Mouse (Mus musculus): ENCODE data around the gene Fam117a.

Fam117a gene

GRCm38 (mm10) chr11:95333209-95333608 is 3.6 kb upstream of the Fam117a start:
- in situ Hi-C loops (cut with MboI) = no loop called here

- in situ Hi-C loops (cut with MboI) = no loop called here
Measured at GRCm38 (mm10) chr11:95333805-95334204, 3.0 kb upstream of the Fam117a start.

GRCm38 (mm10) chr11:95334448-95335060 is 2.3 kb upstream of the Fam117a start:
- in situ Hi-C loops (cut with MboI) = no loop called here

DNA sequence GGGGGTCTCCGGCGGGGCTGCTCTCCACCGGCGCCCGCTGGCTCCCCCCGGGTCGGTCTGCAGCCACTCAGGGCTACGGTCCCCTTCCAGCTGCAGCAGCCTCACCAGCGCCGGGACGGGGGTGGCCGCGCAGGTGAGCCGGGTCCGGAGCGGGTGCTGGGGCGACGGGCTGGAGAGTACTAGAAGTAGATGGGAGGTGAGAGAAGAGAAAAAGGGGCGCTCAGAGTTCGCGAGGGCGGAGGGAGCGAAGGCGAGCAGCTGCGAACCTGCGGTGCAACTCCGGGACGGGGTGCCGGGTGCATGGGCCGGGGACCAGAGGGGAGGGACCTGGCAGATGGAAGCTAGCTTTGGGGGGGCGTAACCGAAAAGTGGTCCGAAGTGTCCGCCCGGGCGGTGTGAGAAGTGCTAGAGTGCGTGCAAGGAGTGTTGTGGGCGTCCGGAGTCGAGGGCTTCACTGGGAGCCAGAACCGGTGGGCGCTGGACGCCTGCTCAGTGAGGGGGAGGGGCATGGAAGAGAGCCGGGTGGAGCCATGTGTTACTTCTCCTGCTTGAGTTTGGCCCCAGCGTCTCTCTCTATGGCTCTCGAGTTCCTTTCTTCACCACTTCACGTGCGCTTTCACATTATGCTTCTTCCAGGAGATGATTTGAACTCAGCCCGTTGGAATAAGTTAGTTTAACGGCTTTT is 453 bp downstream of the Fam117a start:
- in situ Hi-C loops (cut with MboI) = no loop called here

DNA sequence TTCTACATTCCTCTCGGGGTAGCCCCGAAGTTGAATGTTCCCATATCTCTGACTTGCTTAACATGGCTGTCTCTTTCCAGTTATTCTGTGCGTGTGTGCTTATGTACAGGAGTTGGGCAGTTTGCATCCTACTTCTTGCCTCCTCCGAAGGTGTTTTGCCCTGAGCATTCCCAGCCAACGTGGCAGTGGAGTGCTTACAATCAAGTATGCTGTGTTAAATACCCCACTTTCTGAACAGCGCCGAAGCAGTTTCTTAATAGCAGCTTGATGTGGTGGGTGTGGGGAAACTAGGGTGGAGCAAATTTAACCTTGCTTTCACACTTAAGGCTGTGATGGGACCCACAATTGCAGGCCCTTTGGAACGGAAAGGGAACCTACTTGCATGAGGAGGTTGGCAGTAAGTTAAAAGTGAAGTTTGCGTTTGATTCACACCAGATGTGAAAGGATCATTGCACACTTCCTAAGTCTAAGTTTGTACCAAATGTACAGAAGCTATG is 1.1 kb downstream of the Fam117a start:
- in situ Hi-C loops (cut with MboI) = no loop called here

- in situ Hi-C loops (cut with MboI) = no loop called here
Measured at GRCm38 (mm10) chr11:95339471-95340021, 2.7 kb downstream of the Fam117a start.

GRCm38 (mm10) chr11:95340259-95340658 is 3.4 kb downstream of the Fam117a start:
- in situ Hi-C loops (cut with MboI) = no loop called here

GRCm38 (mm10) chr11:95340664-95341063 is 3.8 kb downstream of the Fam117a start:
- in situ Hi-C loops (cut with MboI) = no loop called here

- in situ Hi-C loops (cut with MboI) = no loop called here
Measured at GRCm38 (mm10) chr11:95343180-95343579, 6.4 kb downstream of the Fam117a start.

DNA sequence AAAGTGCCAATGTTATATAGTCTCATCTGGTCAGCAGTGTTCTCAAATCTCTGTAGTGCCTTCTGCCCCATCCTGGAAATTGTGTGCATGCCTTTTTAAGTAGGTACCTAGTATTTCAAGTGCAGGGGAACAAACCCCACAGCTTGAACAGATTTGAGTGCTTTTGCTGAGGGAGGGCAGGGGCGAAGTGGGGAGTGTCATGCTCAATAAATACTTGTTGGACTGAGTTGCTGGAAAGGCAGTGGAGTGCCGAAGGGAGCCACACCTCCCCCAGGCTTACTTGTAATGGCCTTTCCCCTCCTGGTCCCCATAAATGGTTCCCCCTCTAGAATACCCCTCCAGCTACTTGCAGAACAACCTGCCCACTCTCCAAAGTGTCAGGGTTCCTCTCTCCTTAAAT is 7.4 kb downstream of the Fam117a start:
- in situ Hi-C loops (cut with MboI) = no loop called here

DNA sequence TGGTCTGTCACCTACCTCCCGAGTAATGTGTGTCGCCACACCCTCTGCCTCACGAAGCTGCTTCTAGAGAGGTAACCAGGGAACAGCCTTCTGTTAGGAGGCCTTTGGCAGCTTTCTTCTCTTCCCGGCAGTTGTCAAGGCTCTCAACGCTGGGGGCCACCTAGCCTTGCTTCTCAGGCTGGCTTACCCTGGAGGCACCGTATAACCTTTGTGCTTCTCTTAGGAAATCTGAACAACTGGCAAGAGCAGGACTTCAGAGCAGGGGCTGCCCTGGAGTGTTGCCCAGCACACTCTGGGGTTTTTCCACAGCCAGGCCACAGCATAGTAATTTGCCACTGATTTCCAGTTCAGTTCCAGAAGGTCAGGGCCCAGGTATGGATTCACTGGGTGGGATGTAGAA is 13.5 kb downstream of the Fam117a start:
- in situ Hi-C loops (cut with MboI) = no loop called here

DNA sequence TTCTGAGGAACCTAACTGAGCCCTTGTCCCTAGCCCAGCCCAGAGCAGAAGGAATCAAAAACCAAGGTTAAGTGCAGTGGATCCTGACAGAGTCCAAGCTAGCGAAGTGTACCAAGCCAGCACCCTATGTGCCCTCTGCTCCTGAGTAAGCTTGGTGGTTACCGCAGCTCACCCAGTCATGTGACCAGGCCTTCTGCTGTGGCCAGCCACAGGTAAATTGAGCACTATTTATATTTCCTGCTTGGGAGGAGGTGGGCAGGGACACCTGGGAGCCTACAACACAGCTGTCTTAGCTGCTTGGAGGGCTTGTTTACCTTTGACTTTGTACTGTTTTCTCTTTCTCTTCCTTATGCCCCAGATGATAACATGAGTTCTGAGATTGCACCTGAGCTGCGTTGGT is 14.1 kb downstream of the Fam117a start:
- in situ Hi-C loops (cut with MboI) = no loop called here

- in situ Hi-C loops (cut with MboI) = no loop called here
Measured at GRCm38 (mm10) chr11:95352686-95353085, 15.9 kb downstream of the Fam117a start.

GRCm38 (mm10) chr11:95353226-95353625 is 16.4 kb downstream of the Fam117a start:
- in situ Hi-C loops (cut with MboI) = no loop called here

DNA sequence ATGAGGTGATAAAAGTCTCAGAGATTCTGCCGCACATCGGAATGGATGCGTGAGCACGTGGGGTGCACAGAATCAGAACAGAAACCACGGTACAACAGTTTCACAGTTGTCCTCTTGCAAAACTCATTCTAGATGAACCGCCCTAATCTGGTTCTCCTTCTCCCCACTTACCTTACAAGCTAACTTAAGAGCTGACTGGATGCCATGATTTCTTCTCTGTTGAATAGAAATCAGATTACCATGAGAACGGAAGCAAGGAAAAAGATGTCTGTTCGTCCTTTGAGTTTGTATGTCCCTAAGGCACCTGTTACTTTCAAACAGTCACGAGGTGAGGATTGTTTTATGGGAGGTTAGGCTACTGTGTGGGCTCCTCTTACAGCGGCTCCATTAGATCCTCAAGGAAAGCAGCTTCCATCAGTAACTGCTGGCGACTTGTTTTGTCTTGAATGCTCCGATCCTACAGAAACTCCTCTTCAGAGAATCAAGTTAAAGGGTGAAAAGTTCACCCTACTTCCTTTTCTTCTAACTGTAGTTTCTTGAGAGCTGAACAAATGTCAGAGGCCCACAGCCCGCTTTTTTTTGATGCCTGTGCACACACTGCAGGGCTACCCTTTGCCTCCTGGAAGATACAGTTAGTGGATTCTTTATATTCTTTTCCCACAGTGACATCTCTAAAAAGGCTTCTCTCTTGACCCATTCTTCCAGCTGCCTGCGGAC is 17.6 kb downstream of the Fam117a start:
- in situ Hi-C loops (cut with MboI) = no loop called here

GRCm38 (mm10) chr11:95354945-95355660 is 18.3 kb downstream of the Fam117a start:
- in situ Hi-C loops (cut with MboI) = no loop called here

- in situ Hi-C loops (cut with MboI) = no loop called here
Measured at GRCm38 (mm10) chr11:95355661-95356011, 18.8 kb downstream of the Fam117a start.

GRCm38 (mm10) chr11:95356039-95356438 is 19.2 kb downstream of the Fam117a start:
- in situ Hi-C loops (cut with MboI) = no loop called here

DNA sequence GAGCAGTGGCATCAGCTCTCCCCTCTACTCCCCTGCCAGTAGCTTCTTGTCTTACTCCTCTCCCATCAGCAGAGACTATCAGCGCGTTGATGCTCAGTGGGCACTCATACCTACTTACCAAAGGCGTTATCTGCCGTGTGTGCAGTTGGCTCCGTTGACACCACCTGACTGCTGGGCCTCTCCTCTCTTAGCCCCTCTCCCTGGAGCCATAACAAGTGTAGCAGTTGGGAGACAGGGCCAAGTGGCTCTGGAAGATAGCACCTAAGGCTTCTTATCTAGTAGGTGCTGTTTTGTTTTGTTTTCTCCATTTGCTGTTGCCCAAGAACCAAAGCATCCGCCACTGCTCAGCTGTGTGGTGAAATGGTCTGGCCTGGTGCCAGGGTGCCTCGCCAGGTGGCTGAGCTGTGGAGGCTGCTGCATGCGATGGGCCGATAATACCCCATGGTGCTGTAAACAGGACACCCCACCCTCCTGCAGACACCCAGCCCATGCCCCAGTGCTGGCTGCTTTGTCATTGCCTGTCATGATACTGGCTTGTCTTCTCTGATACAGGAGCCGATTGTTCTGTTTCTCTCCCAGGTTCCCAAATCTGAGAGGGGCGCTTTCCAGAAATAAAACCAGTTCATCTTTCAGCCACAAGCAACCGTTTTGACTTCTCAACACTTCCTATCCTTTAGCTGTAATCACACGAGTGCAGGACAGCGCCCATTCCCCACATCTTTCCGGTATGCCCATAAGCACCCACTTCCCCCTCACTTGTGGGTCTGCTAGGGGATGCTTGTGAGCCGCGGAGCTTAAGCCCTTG is 19.9 kb downstream of the Fam117a start:
- in situ Hi-C loops (cut with MboI) = no loop called here

GRCm38 (mm10) chr11:95358263-95358662 is 21.4 kb downstream of the Fam117a start:
- in situ Hi-C loops (cut with MboI) = no loop called here

GRCm38 (mm10) chr11:95364388-95364787 is 27.6 kb downstream of the Fam117a start:
- in situ Hi-C loops (cut with MboI) = no loop called here
